Mouse (Mus musculus) hindbrain, embryonic 10.5 days (tissue): ENCODE data around the gene Slc5a5. TPM values are rescaled to one million over a fixed set of nuclear protein-coding genes. Genes with fewer than 3 reads are reported as not detected.
"Not testable (repeated sequence)": the region's sequence is repeated elsewhere in the genome, so short reads cannot be mapped to it uniquely, and the experiment has no call there.

Source experiments
- DNase-seq: peaks from one replicate; pipeline ENCODE4 v3.0.0-alpha.2; 2017; ENCODE audit warnings: low spot score
- H3K27ac ChIP-seq: fragments of 300-500 bp; sonication (generic); 2 replicates; pipeline ENCODE4 v1.5.1; 2016; ENCODE audit warnings: mild to moderate bottlenecking, moderate library complexity
- H3K27me3 ChIP-seq: fragments of 300-500 bp; sonication (generic); 2 replicates; pipeline ENCODE4 v1.6.1; 2016; ENCODE audit warnings: mild to moderate bottlenecking; ENCODE audit not compliant: poor library complexity, insufficient read depth, severe bottlenecking
- H3K36me3 ChIP-seq: fragments of 300-500 bp; sonication (generic); 2 replicates; pipeline ENCODE4 v1.6.1; 2016; ENCODE audit warnings: mild to moderate bottlenecking, moderate library complexity
- H3K4me1 ChIP-seq: fragments of 300-500 bp; sonication (generic); replicated peaks from 2 replicates; pipeline ENCODE4 v1.6.1; 2016; ENCODE audit warnings: mild to moderate bottlenecking
- H3K4me3 ChIP-seq: fragments of 300-500 bp; sonication (generic); 2 replicates; pipeline ENCODE4 v1.5.1; 2016; ENCODE audit warnings: mild to moderate bottlenecking, moderate library complexity
- H3K9me3 ChIP-seq: fragments of 300-500 bp; sonication (generic); 2 replicates; pipeline ENCODE4 v1.6.1; 2016; ENCODE audit warnings: mild to moderate bottlenecking, moderate library complexity
- whole genome bisulfite sequencing: fragments of 180-500 bp; shearing (Covaris S2); methylation state at CpG from one replicate; pipeline ENCODE4 v1.1.7; 2016; 5-methylcytosine and 5-hydroxymethylcytosine counted together
- polyA plus RNA-seq: library from polyadenylated mRNA; unstranded; fragments of >200 nt; fragmentation: Nextera tagmentation; extraction: Ambion mirVana; gene quantifications from 2 replicates; pipeline ENCODE4 v1.2.1, GENCODE M21; 2016

Gene Slc5a5
- polyA plus RNA-seq, 1 experiment from 2014 or later: 0.59 TPM

DNA sequence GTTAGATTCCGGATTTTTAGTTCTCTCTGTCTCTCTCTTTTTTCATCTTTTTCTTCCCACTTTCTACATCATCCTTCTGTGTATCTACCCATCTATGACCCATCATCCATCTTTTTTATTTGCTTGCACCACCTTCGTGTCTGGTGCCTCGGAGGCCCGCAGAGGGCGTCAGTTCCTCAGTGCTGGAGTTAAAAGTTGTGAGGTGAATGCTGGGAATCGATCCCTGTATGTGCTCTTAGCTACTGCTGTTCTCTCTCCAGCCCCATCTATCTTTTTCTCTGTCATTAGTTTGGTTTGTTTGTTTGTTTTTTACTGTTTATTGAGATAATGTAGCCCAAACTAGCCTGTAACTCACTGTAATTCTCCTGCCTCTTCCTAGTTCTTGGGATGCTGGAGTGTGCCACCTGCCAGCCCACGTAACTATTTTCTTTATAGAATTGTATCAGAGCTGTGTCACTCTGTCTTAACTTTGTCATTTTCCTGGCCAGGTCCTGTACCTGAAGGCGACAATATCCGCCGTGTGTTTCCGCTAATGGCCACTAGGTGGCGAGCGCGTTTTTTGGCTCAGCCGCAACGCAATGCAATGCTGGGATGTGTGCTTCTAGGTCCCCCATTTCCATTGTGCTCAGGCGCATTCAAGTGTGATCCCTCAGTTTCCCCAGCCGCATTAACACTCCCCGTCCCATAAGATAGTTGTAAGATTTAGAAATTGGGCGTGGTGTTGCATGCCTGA, 5.3 kb upstream of the Slc5a5 start:
- H3K4me1 ChIP-seq: peaks cover 34% of the 10 kb centered on the region
- DNase-seq: peak; percentile 86
- H3K27me3 ChIP-seq: peaks cover 29% of the 10 kb centered on the region
- peak overlapping the region; percentile 71 for H3K4me3 ChIP-seq
- peaks cover 35% of the 10 kb centered on the region for H3K36me3 ChIP-seq
- H3K9me3 ChIP-seq: no peaks in the 10 kb centered on the region
- under 1% methylated on average over 20 of the region's 20 CpGs for WGBS
- H3K27ac ChIP-seq: peak overlapping the region; percentile 95

DNA sequence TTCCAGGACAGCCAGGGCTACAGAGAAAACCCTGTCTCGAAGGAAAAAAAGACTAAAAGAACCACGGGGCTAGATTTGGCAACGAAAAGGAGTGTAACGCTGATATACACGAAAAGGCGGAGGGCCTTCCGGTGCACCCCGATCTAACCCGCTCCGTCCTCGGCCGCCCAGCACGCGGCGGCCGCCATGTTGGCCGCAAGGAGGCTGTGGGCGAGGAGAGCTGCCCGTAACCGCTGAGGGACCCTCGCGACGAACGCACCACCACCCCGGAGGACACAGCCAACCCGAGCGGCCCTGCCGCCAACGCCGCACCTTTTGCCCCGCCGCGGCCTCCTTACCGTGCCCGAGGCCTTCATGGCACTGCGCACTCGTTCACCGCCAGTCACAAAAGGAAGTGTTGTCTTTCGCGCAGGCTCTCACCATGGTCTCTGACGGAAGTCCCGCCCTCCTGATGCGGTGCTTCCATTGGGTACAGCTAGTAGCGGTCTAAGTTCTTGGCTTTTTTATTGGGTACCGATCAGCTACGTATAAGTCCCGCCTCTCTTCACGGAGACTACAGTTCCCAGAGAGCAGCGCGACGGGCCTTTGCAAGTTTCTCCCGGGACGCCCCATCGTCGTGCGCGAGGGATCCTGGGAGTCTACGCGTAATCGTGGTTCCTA, 4.6 kb upstream of the Slc5a5 start, which contains the start of gene Rpl18a:
Rpl18a (minus strand) TSS at position 392 of the 660 bp plus-strand sequence.
- under 1% methylated on average over 60 of the region's 60 CpGs for WGBS
- H3K4me3 ChIP-seq: peak within 1 kb of the TSS; percentile 71
- H3K27me3 ChIP-seq: peaks cover 32% of the 10 kb centered on the region
- peak within 1 kb of the TSS; percentile 95 for H3K27ac ChIP-seq
- DNase-seq: peak; percentile 97
- peaks cover 41% of the 10 kb centered on the region for H3K4me1 ChIP-seq
- peaks cover 38% of the 10 kb centered on the region for H3K36me3 ChIP-seq
- H3K9me3 ChIP-seq: no peaks in the 10 kb centered on the region

DNA sequence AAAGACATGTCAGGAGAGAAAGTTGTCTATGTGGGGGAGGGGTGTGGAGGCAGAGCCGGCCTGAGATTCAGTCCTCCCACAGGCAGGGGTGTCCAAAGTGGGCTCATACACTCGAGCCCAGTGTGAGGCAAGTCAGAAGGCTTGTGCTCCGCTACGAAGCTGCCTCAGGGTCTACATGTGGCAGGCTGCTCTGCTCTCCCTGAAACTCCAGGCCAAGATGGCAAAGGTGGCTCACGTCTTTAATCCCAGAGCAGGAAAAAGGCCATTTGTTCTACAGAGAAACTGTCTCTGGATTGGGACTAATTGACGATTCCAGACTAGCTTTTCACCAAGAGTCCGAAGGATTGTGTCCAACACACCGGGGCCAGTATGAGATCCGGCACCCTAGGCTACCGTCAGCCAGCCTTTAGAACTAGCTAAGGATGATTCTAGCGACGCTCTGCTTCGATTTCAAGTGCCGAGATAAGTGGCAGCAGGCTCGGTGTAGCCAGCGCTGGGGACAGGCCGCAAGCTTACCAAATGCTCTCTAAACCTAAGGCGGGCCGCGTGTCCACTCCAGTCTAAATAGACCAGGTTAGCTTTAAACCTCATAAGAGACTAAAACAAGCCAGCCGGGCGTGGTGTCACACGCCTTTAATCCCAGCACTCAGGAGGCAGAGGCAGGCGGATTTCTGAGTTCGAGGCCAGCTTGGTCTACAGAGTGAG, 3.9 kb upstream of the Slc5a5 start:
- H3K27ac ChIP-seq: peak overlapping the region; percentile 95
- peaks cover 38% of the 10 kb centered on the region for H3K36me3 ChIP-seq
- H3K4me3 ChIP-seq: peak overlapping the region; percentile 71
- H3K27me3 ChIP-seq: peaks cover 38% of the 10 kb centered on the region
- peaks cover 48% of the 10 kb centered on the region for H3K4me1 ChIP-seq
- 4% methylated on average over 25 of the region's 25 CpGs for WGBS
- H3K9me3 ChIP-seq: no peaks in the 10 kb centered on the region
- no peak for DNase-seq

- H3K4me1 ChIP-seq: peaks cover 50% of the 10 kb centered on the region
- not testable (repeated sequence) for DNase-seq, H3K9me3 ChIP-seq
- peak overlapping the region; percentile 71 for H3K4me3 ChIP-seq
- peak overlapping the region; percentile 95 for H3K27ac ChIP-seq
- WGBS: 79% methylated on average over 24 of the region's 24 CpGs
- peaks cover 44% of the 10 kb centered on the region for H3K36me3 ChIP-seq
- peaks cover 45% of the 10 kb centered on the region for H3K27me3 ChIP-seq
Observed at GRCm38 (mm10) chr8:70895571-70896259, 3.2 kb upstream of the Slc5a5 start.

- no peak overlapping the region for H3K4me3 ChIP-seq
- WGBS: 85% methylated on average over 8 of the region's 8 CpGs
- H3K36me3 ChIP-seq: peaks cover 45% of the 10 kb centered on the region
- H3K4me1 ChIP-seq: peaks cover 50% of the 10 kb centered on the region
- no peak for DNase-seq
- peaks cover 53% of the 10 kb centered on the region for H3K27me3 ChIP-seq
- H3K27ac ChIP-seq: no peak overlapping the region
- H3K9me3 ChIP-seq: no peaks in the 10 kb centered on the region
Observed at GRCm38 (mm10) chr8:70894771-70895545, 2.4 kb upstream of the Slc5a5 start.

DNA sequence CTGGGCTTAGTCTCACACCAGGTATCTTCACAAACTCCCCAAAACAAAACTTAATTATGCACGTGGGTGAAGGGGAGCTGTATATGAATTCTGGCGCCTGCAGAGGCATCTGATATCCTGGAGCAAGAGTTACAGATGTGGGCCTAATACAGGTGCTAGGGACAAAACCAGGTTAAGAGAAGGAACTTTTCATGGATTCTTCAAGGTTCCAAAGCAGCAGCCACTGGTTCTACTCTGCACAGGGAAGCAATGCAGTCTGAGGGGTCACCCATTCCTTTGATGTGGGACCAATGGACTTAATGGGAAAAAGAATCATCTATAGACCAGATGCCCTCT, 1.8 kb upstream of the Slc5a5 start:
- H3K4me3 ChIP-seq: no peak overlapping the region
- no peak for DNase-seq
- H3K27me3 ChIP-seq: peaks cover 59% of the 10 kb centered on the region
- no peak overlapping the region for H3K27ac ChIP-seq
- 66% methylated on average over 2 of the region's 2 CpGs for WGBS
- H3K36me3 ChIP-seq: peaks cover 45% of the 10 kb centered on the region
- peaks cover 50% of the 10 kb centered on the region for H3K4me1 ChIP-seq
- H3K9me3 ChIP-seq: no peaks in the 10 kb centered on the region

DNA sequence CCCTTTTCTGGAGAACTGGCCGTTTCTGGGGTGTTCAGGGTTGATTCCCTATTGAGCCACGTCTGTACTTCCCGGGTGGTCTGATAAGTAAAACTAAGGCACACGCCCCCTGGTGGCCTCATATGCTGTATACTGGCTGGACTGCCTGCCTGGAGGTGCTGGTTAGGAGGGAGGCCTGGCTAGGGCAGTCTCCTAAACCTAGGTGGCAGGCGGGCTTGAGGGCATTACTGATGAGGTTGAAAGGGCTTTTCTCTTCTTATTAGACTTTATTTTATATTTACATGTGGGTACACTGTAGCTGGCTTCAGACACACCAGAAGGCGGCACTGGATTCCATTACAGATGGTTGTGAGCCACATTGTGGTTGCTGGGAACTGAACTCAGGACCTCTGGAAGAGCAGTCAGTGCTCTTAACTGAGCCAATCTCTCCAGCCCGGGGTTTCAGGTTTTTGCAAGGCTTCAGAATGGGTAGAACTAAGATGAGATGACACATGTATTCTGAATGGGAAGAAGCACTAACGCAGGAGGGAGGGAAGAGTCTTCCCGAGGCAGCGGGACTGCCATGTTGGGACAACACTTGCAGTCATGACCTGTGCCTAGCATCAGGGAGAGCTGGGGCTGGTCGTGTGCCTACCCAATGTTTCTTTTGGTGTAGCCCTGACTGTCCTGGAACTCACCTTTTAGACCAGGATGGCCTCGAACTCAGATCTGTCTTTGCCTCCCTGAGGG, 1.3 kb upstream of the Slc5a5 start:
- H3K36me3 ChIP-seq: peaks cover 45% of the 10 kb centered on the region
- H3K9me3 ChIP-seq: no peaks in the 10 kb centered on the region
- H3K4me3 ChIP-seq: peak overlapping the region; percentile 45; the same call in 1 of the 2 replicates
- no peak overlapping the region for H3K27ac ChIP-seq
- H3K4me1 ChIP-seq: peaks cover 48% of the 10 kb centered on the region
- 29% methylated on average over 12 of the region's 12 CpGs for WGBS
- DNase-seq: peak; percentile 87
- H3K27me3 ChIP-seq: peaks cover 64% of the 10 kb centered on the region

GRCm38 (mm10) chr8:70892896-70893655, 519 bp upstream of the Slc5a5 start:
- peaks cover 72% of the 10 kb centered on the region for H3K27me3 ChIP-seq

GRCm38 (mm10) chr8:70891356-70891755, 1.2 kb downstream of the Slc5a5 start:
- 6% methylated on average over 21 of the region's 21 CpGs for WGBS
- no peak for DNase-seq
- Histone ChIP-seq H3K36me3 (peaks cover 45% of the 10 kb centered on the region), H3K4me1 (peaks cover 46% of the 10 kb centered on the region), H3K27ac (no peak overlapping the region), H3K9me3 (no peaks in the 10 kb centered on the region), H3K27me3 (peaks cover 74% of the 10 kb centered on the region), H3K4me3 (peak overlapping the region; percentile 18; the same call in 1 of the 2 replicates)

More at GRCm38 (mm10) chr8:70892896-70893655, 519 bp upstream of the Slc5a5 start:
- Histone ChIP-seq H3K27ac (no peak overlapping the region), H3K9me3 (no peaks in the 10 kb centered on the region), H3K4me1 (peaks cover 41% of the 10 kb centered on the region), H3K4me3 (peak overlapping the region; percentile 45), H3K36me3 (peaks cover 45% of the 10 kb centered on the region)
- 30% methylated on average over 20 of the region's 20 CpGs for WGBS
- DNase-seq: peak; percentile 51

DNA sequence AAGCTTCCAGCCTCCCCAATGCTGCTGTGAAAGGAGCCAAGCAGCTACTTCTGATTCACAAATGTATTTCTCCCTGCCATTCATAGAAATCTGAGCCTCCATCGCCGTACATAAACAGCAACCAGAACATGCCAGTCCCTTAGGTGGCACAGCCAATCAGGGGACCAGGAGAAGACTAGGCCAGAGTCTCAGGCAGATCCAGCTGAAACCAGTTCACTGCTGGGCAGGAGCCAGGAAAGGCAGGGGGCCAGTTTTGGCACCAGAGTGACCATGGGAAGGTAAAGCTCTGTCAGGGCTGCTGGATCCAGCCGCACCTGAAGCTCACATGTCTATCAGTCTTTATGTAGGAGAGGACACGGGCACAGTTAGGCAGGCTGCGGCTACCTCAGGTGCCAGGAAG, 1.9 kb downstream of the Slc5a5 start:
- no peaks in the 10 kb centered on the region for H3K9me3 ChIP-seq
- H3K36me3 ChIP-seq: peaks cover 38% of the 10 kb centered on the region
- peaks cover 39% of the 10 kb centered on the region for H3K4me1 ChIP-seq
- H3K27ac ChIP-seq: no peak overlapping the region
- peaks cover 79% of the 10 kb centered on the region for H3K27me3 ChIP-seq
- 93% methylated on average over 5 of the region's 5 CpGs for WGBS
- no peak for DNase-seq
- H3K4me3 ChIP-seq: no peak overlapping the region

GRCm38 (mm10) chr8:70887669-70888068, 4.9 kb downstream of the Slc5a5 start:
- H3K4me3 ChIP-seq: peak overlapping the region; percentile 20
- 0 out of 2 replicates have a peak overlapping the region, but pooled peaks have one; percentile 3 for H3K27ac ChIP-seq
- 9% methylated on average over 18 of the region's 18 CpGs for WGBS
- peaks cover 21% of the 10 kb centered on the region for H3K4me1 ChIP-seq
- peaks cover 8% of the 10 kb centered on the region for H3K36me3 ChIP-seq
- H3K27me3 ChIP-seq: peaks cover 55% of the 10 kb centered on the region
- DNase-seq: no peak
- no peaks in the 10 kb centered on the region for H3K9me3 ChIP-seq
